Mouse (Mus musculus): ENCODE results near the gene Zfp1.

DNA sequence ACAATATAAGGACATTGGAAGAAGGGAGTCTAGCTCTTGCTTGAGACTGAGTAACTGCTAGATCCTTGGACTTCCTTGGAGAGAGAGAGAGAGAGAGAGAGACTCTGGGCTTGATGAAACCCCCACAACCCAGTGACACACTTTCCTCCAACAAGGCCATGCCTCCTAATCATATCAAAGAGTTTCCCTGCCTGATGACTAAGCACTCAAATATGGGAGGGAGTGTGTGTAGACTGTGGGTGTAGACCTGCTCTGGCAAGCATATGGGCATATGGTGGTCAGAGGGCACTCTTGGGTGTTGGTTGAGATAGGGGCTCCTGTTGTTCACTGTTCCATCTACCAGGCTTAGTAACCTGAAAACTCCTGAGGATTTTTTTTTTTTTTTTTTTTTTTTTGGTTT lies 5.1 kb upstream of the Zfp1 start:
- TF ChIP-seq ZNF384 (IDR thresholded peaks at IDR 0.05; ENCODE audit: low read depth, low read length), result no peak
- no peak for TF ChIP-seq MAFK (IDR thresholded peaks at IDR 0.05; ENCODE audit: insufficient read depth, low read depth, low read length)
